Mouse (Mus musculus): ENCODE data around the gene Pex7. TPM values are rescaled to one million over a fixed set of nuclear protein-coding genes. Genes with fewer than 3 reads are reported as not detected.

Gene Pex7
- polyA plus RNA-seq (2016; fragmentation: Nextera tagmentation; extraction: Ambion mirVana) = 29.3 and 30.1 TPM in 2 replicates

DNA sequence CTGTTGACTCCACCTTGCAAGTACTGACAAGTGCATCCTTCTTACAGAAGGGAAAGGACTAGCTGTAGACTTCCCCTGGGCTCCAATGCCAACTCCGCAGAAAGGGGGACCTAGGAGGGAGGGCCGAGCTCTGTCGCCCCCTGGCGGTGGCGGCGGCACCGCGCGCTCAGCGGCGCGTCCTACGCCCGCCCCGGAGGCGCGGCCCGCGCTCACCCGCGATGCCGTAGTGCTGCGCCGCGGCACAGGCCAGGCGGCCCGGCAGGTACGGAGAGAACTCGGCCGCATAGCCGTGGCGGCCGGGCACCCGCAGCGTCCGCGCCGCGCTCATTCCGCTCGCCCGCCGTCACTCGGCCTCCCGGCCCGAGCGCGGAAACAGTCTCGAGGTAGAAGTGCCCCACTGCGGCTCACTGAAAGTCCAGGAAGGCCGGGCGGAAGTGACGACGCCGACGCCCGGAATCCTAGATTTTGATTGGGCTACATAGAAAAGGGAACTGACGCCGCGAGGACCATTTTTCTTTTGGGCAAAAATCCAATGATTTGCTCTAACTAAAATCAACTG is at the start of gene Pex7:
Gene Pex7, minus strand, starts transcription at position 444 of the 559 bp plus-strand sequence.
- Histone ChIP-seq H3K4me2 (replicated peaks) (peak within 1 kb of the TSS; percentile 25), H3K9me3 (replicated peaks) (no peaks in the 10 kb centered on the region), H3K4me1 (no peaks in the 10 kb centered on the region), H3K36me3 (no peaks in the 10 kb centered on the region), H3K9ac (peak within 1 kb of the TSS; percentile 83), H3K27ac (peak within 1 kb of the TSS; percentile 95), H3K27me3 (no peaks in the 10 kb centered on the region), H3K4me3 (peak within 1 kb of the TSS; percentile 77)
- 1% methylated on average over 60 of the region's 60 CpGs for WGBS
- peak; percentile 99 for ATAC-seq (ENCODE audit: low FRiP score)

DNA sequence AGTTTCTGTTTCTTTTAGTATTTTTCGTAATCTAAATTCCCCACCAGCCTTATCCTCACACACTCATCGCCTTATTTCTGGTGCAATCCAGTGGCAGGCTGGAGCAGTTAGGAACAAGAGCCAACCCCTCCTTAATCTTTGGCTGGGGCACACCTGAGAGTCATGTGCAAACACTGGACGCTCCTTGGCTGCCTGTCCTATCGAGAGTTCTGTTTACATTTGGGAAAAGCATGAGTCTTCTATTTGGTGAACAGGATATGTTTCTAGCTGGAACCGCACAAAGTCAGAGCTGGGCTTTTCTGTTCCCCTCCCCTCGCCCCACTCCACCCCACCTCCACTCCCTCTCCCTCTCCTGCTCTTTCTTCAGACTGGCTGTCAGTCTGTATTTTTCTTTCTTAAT is 49.3 kb upstream of the Pex7 start:
- Histone ChIP-seq H3K4me1 (no peaks in the 10 kb centered on the region), H3K27me3 (no peaks in the 10 kb centered on the region), H3K4me2 (replicated peaks) (no peak overlapping the region), H3K4me3 (no peak overlapping the region), H3K36me3 (no peaks in the 10 kb centered on the region), H3K9ac (no peak overlapping the region), H3K9me3 (replicated peaks) (no peaks in the 10 kb centered on the region), H3K27ac (no peak overlapping the region)
- 75% methylated on average over 6 of the region's 6 CpGs for WGBS
- no peak for ATAC-seq (ENCODE audit: low FRiP score)

DNA sequence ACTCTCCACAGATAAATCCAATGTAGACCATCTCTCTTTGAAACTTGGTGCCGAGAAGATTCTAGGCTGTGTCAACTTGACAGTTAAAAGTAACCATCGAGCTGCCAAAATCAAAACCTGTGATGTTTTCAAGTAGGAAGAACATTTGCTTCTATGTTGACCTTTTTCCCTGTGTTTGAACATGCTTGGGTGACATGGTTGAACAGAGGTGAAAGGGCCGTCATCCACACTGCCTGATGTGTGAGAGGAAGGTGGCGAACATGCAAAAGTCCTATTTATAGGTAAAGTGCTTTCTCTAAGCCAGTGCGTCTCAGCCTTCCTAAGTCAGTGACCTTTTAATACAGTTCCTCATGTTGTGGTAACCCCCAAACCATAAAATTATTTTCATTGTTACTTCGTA is 48.3 kb upstream of the Pex7 start:
- no peaks in the 10 kb centered on the region for H3K27me3 ChIP-seq
- H3K4me2 ChIP-seq (replicated peaks) = no peak overlapping the region
- H3K27ac ChIP-seq = no peak overlapping the region
- 93% methylated on average over 6 of the region's 6 CpGs for WGBS
- ATAC-seq (ENCODE audit: low FRiP score) = no peak
- no peak overlapping the region for H3K4me3 ChIP-seq
- no peaks in the 10 kb centered on the region for H3K36me3 ChIP-seq
- H3K9me3 ChIP-seq (replicated peaks) = no peaks in the 10 kb centered on the region
- no peak overlapping the region for H3K9ac ChIP-seq
- H3K4me1 ChIP-seq = no peaks in the 10 kb centered on the region

DNA sequence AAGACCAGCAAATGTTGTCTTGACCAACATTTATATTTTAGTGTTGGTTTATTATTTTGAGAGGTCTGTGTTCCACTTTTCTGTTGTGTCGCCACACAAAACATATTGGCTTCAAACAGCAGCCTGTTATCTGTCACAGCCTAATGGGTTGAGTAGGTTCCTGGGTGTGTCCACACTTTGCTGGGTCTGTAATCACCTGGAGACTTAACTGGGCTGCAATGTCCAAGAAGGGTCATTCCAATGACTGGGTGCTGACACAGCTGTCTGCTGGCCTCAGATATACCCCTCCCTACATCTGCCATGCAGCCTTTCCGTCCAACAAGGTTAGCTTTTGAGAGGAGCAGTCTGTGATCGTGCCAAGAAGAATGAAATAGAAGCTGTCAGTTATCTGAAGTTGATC is 47.1 kb upstream of the Pex7 start:
- ATAC-seq (ENCODE audit: low FRiP score) = no peak
- no peak overlapping the region for H3K4me3 ChIP-seq
- no peaks in the 10 kb centered on the region for H3K4me1 ChIP-seq
- H3K9ac ChIP-seq = no peak overlapping the region
- no peaks in the 10 kb centered on the region for H3K36me3 ChIP-seq
- H3K27me3 ChIP-seq = no peaks in the 10 kb centered on the region
- WGBS = 86% methylated on average over 3 of the region's 3 CpGs
- no peak overlapping the region for H3K4me2 ChIP-seq (replicated peaks)
- no peaks in the 10 kb centered on the region for H3K9me3 ChIP-seq (replicated peaks)
- no peak overlapping the region for H3K27ac ChIP-seq

DNA sequence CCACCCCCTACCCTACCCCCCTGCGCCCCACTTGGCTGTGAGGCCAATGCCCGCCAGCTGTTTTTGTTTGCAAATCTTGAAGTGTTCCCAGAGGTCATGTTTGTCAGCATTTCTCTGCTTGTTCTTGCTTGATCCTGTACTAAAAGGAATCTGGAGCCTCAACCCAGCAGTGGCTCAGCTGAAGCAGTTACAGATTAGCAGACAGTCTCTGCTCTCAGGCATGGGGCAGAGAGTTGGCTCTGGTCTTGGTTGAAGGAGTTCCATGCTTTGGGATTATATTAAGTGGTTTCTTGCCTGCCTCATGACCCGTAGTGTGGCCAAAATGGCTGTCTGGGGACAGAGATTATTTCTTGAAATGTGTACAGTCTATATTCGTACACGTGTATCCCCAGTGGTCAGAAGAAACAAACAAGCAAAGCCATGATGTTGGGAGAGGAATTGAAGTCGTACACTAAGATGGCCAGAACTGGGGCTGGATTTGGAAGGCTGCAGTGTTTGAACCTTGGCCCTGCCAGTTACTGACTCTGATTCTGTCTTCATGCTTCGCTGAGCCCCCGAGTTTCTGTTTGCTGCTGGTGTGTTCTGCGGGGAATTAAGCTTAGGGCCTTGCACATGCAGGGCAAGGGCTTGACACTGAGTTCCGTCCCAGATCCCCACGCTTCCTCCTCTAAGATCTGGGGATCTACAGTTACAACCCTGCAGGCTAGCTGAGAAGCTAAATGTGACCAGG is 45.7 kb upstream of the Pex7 start:
- no peaks in the 10 kb centered on the region for H3K36me3 ChIP-seq
- no peak overlapping the region for H3K9ac ChIP-seq
- no peak overlapping the region for H3K4me2 ChIP-seq (replicated peaks)
- 81% methylated on average over 11 of the region's 11 CpGs for WGBS
- no peaks in the 10 kb centered on the region for H3K4me1 ChIP-seq
- no peaks in the 10 kb centered on the region for H3K9me3 ChIP-seq (replicated peaks)
- H3K27me3 ChIP-seq = no peaks in the 10 kb centered on the region
- no peak overlapping the region for H3K27ac ChIP-seq
- no peak for ATAC-seq (ENCODE audit: low FRiP score)
- H3K4me3 ChIP-seq = no peak overlapping the region

DNA sequence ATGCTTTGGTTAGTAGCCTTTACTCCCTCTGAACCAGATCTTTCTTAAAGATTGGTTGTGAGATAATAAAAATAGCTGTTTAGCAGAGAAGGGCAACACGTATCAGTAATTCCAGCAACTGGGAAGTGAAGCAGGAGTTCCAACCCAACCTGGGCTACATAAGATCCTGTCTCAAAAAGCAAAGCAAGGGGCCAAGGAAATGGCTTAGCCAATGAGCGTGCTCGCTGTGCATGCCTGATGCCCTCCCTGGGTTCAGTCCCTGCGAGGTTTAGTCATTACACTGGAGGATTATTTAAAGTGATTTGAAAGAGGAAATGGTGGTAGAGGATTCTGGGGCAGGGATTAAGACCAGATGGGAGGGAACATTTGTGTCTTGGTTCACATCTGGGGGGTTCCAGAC is 41.6 kb upstream of the Pex7 start:
- Histone ChIP-seq H3K4me2 (replicated peaks) (no peak overlapping the region), H3K36me3 (no peaks in the 10 kb centered on the region), H3K9ac (no peak overlapping the region), H3K27me3 (no peaks in the 10 kb centered on the region), H3K9me3 (replicated peaks) (no peaks in the 10 kb centered on the region), H3K4me1 (no peaks in the 10 kb centered on the region), H3K27ac (no peak overlapping the region), H3K4me3 (no peak overlapping the region)
- 88% methylated on average over 4 of the region's 4 CpGs for WGBS
- no peak for ATAC-seq (ENCODE audit: low FRiP score)

DNA sequence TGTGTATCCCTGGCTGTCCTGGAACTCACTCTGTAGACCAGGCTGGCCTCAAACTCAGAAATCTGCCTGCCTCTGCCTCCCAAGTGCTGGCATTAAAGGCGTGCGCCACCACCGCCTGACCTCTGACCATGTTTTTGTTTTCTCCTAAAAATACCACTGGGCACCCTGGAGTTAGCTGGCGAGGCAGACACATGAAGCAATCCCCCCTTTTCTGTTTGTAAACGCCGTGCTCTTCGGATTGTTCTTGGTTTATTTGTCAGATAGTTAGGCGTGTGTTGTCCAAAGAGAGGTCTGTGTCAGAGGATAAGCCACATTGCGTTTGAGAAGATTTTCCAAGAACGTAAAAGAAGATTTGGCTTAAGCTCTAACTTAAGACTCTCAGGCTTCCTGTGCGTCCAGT is 40.9 kb upstream of the Pex7 start:
- H3K27ac ChIP-seq = no peak overlapping the region
- H3K9me3 ChIP-seq (replicated peaks) = no peaks in the 10 kb centered on the region
- no peaks in the 10 kb centered on the region for H3K36me3 ChIP-seq
- H3K4me3 ChIP-seq = no peak overlapping the region
- H3K27me3 ChIP-seq = no peaks in the 10 kb centered on the region
- no peak overlapping the region for H3K9ac ChIP-seq
- ATAC-seq (ENCODE audit: low FRiP score) = no peak
- 93% methylated on average over 11 of the region's 11 CpGs for WGBS
- H3K4me1 ChIP-seq = no peaks in the 10 kb centered on the region
- no peak overlapping the region for H3K4me2 ChIP-seq (replicated peaks)

DNA sequence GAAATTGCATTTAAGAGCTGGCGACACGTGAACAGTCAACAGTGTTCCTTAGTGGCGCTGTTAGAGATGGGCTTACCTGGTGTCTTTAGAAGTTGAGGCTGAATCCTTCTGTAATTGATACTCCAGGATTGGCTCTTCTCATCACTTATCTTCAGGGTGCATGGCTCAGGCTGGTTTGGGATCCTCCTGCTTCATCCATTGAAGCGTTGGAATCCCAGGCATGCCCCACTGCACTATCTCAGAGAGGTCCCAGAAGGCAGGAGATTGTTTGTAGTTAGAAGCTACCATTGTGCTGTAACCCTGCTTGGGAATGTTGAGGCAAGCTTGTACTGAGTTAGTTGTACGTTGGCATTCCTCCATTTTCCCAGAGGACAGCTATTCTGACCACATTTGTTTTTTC is 40.4 kb upstream of the Pex7 start:
- Histone ChIP-seq H3K4me2 (replicated peaks) (no peak overlapping the region), H3K27ac (no peak overlapping the region), H3K36me3 (no peaks in the 10 kb centered on the region), H3K9me3 (replicated peaks) (no peaks in the 10 kb centered on the region), H3K27me3 (no peaks in the 10 kb centered on the region), H3K9ac (no peak overlapping the region), H3K4me1 (no peaks in the 10 kb centered on the region), H3K4me3 (no peak overlapping the region)
- WGBS = 89% methylated on average over 5 of the region's 5 CpGs
- ATAC-seq (ENCODE audit: low FRiP score) = no peak

DNA sequence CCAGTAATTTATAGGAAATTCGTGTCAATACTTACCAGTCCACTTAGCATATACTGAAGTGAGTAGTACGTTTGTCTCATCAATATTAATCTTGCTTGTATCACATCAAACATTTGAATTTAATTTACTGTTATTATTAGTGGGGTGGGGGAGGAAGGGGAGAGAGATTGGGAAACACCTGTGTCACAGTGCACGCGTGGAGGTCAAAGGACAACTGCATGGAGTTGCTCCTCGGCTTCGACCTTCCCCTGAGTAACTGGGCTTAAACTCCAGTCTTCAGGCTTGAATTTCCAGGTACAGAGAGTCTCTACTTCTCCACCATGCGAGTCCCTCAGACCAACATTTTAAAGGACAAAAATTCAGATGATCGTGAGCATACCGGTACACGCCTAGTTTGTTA is 40.0 kb upstream of the Pex7 start:
- Histone ChIP-seq H3K27ac (no peak overlapping the region), H3K9ac (no peak overlapping the region), H3K4me1 (no peaks in the 10 kb centered on the region), H3K4me3 (no peak overlapping the region), H3K36me3 (no peaks in the 10 kb centered on the region), H3K4me2 (replicated peaks) (no peak overlapping the region), H3K27me3 (no peaks in the 10 kb centered on the region), H3K9me3 (replicated peaks) (no peaks in the 10 kb centered on the region)
- WGBS = 93% methylated on average over 10 of the region's 10 CpGs
- no peak for ATAC-seq (ENCODE audit: low FRiP score)

DNA sequence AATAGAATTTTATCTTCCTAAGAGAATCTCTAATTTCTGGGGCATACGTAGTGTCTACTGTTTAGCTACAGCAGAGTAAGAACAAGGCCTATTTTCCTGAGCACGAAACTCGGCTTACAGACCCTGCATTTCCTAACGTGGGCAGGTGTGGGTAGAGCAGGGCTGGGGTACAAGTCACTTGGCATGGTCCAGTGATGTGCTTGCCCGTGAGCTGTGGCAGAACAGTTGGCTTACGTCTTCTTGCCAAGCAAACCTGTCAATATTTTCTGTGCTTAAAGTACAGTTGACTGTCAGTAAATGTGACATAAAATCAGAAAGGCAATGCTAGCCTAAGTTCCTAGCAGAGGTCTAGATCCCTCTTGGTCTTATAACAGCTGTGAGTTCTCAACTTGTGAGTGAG is 39.2 kb upstream of the Pex7 start:
- 90% methylated on average over 6 of the region's 6 CpGs for WGBS
- ATAC-seq (ENCODE audit: low FRiP score) = no peak
- H3K36me3 ChIP-seq = no peaks in the 10 kb centered on the region

DNA sequence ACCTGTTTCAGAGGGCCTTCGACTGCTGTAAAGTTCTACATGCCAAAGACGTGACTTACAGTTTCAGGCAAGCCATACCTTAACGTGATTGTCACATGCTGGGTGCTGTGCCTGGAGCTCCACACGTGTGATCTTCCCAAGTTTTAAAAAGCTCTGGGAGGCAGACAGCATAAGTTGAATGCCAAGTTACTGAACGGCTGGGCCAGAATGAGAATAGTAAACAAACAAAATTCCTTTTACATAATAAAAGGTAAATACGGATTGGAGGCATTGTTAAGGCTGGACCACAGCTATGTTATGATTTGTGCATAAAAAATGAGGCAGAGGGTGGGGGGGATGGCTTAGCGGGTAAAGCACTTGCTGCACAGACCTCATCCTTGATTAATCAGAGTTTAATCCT is 38.2 kb upstream of the Pex7 start:
- Histone ChIP-seq H3K36me3 (no peaks in the 10 kb centered on the region), H3K4me1 (no peaks in the 10 kb centered on the region), H3K27me3 (no peaks in the 10 kb centered on the region), H3K9ac (no peak overlapping the region), H3K4me2 (replicated peaks) (no peak overlapping the region), H3K9me3 (replicated peaks) (no peaks in the 10 kb centered on the region), H3K27ac (no peak overlapping the region), H3K4me3 (no peak overlapping the region)
- 83% methylated on average over 7 of the region's 7 CpGs for WGBS
- no peak for ATAC-seq (ENCODE audit: low FRiP score)

More for the DNA sequence above, 39.2 kb upstream of the Pex7 start:
- Histone ChIP-seq H3K4me1 (no peaks in the 10 kb centered on the region), H3K27me3 (no peaks in the 10 kb centered on the region), H3K27ac (no peak overlapping the region), H3K4me3 (no peak overlapping the region), H3K4me2 (replicated peaks) (no peak overlapping the region), H3K9me3 (replicated peaks) (no peaks in the 10 kb centered on the region), H3K9ac (no peak overlapping the region)

DNA sequence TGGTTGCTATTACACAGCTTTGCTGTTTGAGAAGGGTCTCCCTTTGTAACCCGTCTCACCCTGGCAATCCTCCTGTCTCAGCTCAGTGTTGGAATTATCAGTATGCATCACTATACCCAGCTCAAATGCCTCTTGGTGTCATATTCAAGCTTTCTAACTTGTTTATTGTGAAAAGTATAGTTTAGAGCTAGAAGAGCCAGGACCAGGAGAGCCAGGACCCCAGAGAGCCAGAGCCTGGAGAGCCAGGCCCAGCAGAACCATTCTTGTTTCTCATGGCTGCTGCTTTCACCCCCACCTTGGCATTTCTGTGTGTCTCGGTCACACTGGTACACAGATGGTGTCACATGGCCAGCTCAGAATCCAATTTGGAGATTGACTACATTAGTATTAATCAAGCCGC is 35.1 kb upstream of the Pex7 start:
- ATAC-seq (ENCODE audit: low FRiP score) = no peak
- H3K4me1 ChIP-seq = peaks cover 4% of the 10 kb centered on the region; the same call in 1 of the 2 replicates
- H3K4me3 ChIP-seq = no peak overlapping the region
- no peaks in the 10 kb centered on the region for H3K9me3 ChIP-seq (replicated peaks)
- H3K36me3 ChIP-seq = no peaks in the 10 kb centered on the region
- H3K27me3 ChIP-seq = 0 out of 2 replicates have a peak, but pooled peaks cover 5% of the 10 kb centered on the region
- no peak overlapping the region for H3K9ac ChIP-seq
- no peak overlapping the region for H3K27ac ChIP-seq
- H3K4me2 ChIP-seq (replicated peaks) = no peak overlapping the region
- 90% methylated on average over 3 of the region's 3 CpGs for WGBS

DNA sequence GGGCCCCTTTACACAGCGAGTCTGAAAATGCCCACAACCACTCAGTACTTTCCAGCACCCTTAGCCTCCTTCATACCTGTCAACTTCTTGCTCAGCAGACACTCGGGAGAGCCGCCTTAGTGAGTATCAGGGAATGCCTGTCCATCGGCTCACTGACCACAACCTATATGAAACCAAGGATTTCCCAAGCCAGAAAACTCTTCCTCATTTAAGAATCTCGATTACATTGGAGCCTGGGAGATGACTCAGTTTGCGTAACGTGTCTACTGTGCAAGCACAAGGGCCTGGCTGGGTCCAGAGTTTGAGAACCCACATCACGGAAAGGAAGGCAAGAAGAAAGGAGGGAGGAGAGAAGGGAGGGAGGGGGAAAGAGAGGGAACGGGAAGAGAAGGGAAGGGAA is 34.4 kb upstream of the Pex7 start:
- Histone ChIP-seq H3K27me3 (0 out of 2 replicates have a peak, but pooled peaks cover 10% of the 10 kb centered on the region), H3K9ac (no peak overlapping the region), H3K9me3 (replicated peaks) (no peaks in the 10 kb centered on the region), H3K4me3 (no peak overlapping the region), H3K4me2 (replicated peaks) (no peak overlapping the region), H3K36me3 (no peaks in the 10 kb centered on the region), H3K27ac (no peak overlapping the region), H3K4me1 (peaks cover 4% of the 10 kb centered on the region; the same call in 1 of the 2 replicates)
- 92% methylated on average over 9 of the region's 9 CpGs for WGBS
- ATAC-seq (ENCODE audit: low FRiP score) = no peak

Data from hindbrain, embryonic 12.5 days (tissue).